Mouse (Mus musculus): ENCODE data around the gene Nrxn3.

DNA sequence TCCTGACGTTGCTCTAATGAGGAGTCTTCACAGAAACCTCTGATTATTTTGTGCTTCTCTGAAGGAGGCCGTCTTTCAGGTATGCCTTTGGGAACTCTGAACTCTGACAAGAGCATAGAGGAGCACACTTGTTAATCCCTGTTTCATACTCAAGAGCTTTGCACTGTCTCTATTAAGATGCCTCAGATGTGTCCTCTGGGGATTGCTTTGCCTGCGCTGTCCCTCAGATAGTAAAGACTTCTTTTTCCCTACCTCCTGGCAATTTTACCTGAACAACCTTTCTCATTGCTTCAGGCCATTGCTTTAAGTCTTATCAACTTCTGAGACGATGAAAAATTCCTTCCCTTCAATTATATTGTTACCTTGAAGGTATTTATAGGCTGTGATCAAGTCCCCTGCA lies 1272.7 kb downstream of the Nrxn3 start:
- TF ChIP-seq GATA1 (IDR thresholded peaks at IDR 0.05; ENCODE audit: borderline replicate concordance, low read length) (no peak), FLI1 (IDR thresholded peaks at IDR 0.05; ENCODE audit: low read length) (no peak)
